Mouse (Mus musculus): ENCODE data around the gene Gm10282. TPM values are rescaled to one million over a fixed set of nuclear protein-coding genes. Genes with fewer than 3 reads are reported as not detected.

Gene Gm10282
- polyA plus RNA-seq (2014; fragmentation: Nextera tagmentation; extraction: Ambion mirVana): 39.9 and 42.0 TPM in 2 replicates

- H3K36me3 ChIP-seq (replicated peaks; ENCODE audit: control insufficient read depth, insufficient read depth, low read depth, low read length): no peaks in the 10 kb centered on the region
- no peak for ATAC-seq (replicated peaks; ENCODE audit: insufficient number of reproducible peaks, low FRiP score, low TSS enrichment, low read depth)
- no peaks in the 10 kb centered on the region for H3K27me3 ChIP-seq (ENCODE audit: control insufficient read depth, insufficient read depth, low read length)
- H3K4me2 ChIP-seq (ENCODE audit: low read depth, low read length): no peak within 1 kb of the TSS
- H3K4me3 ChIP-seq (ENCODE audit: low read depth, low read length): no peak within 1 kb of the TSS
- 70% methylated on average over 10 of the region's 16 CpGs for WGBS
- DNase-seq (ENCODE audit: low spot score): no peak
- no peaks in the 10 kb centered on the region for H3K4me1 ChIP-seq (ENCODE audit: control insufficient read depth, insufficient read depth, low read length)
- no peak within 1 kb of the TSS for H3K9ac ChIP-seq (replicated peaks; ENCODE audit: low read length)
- H3K27ac ChIP-seq (replicated peaks; ENCODE audit: low read depth, low read length): no peak within 1 kb of the TSS
- H3K9me3 ChIP-seq (replicated peaks; ENCODE audit: control insufficient read depth, low read length): no peaks in the 10 kb centered on the region
Measured at GRCm38 (mm10) chr8:72305210-72305905, at the start of gene Gm10282. Gene Gm10282, minus strand, starts transcription at chr8:72305260.

GRCm38 (mm10) chr8:72354272-72354671, 49.2 kb upstream of the Gm10282 start:
- Histone ChIP-seq H3K36me3 (replicated peaks; ENCODE audit: control insufficient read depth, insufficient read depth, low read depth, low read length) (peaks cover 3% of the 10 kb centered on the region; the same call in 1 of the 2 replicates), H3K27ac (replicated peaks; ENCODE audit: low read depth, low read length) (no peak overlapping the region), H3K4me2 (ENCODE audit: low read depth, low read length) (no peak overlapping the region), H3K4me1 (ENCODE audit: control insufficient read depth, insufficient read depth, low read length) (no peaks in the 10 kb centered on the region), H3K9ac (replicated peaks; ENCODE audit: low read length) (no peak overlapping the region), H3K9me3 (replicated peaks; ENCODE audit: control insufficient read depth, low read length) (no peaks in the 10 kb centered on the region), H3K4me3 (ENCODE audit: low read depth, low read length) (no peak overlapping the region), H3K27me3 (ENCODE audit: control insufficient read depth, insufficient read depth, low read length) (no peaks in the 10 kb centered on the region)
- WGBS: 73% methylated on average over 11 of the region's 11 CpGs
- no peak for ATAC-seq (replicated peaks; ENCODE audit: insufficient number of reproducible peaks, low FRiP score, low TSS enrichment, low read depth)
- no peak for DNase-seq (ENCODE audit: low spot score)

DNA sequence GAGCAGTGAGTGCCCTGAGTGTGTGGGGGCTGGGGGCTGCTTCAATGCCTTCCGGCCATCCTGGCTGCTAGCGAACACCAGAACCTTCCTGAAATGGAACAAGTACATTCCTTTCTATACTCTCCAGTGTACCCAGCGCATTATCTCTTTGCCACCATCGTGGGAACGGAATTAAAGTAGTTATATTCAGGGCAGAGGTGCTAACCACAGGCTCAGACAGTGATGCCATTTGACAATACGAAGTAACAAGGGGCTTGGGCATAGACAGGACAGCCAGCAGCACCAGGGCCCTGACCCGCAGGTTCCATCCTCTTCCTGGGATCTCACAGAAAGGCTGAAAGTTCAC, 48.6 kb upstream of the Gm10282 start:
- Histone ChIP-seq H3K27me3 (ENCODE audit: control insufficient read depth, insufficient read depth, low read length) (no peaks in the 10 kb centered on the region), H3K9ac (replicated peaks; ENCODE audit: low read length) (no peak overlapping the region), H3K9me3 (replicated peaks; ENCODE audit: control insufficient read depth, low read length) (no peaks in the 10 kb centered on the region), H3K4me1 (ENCODE audit: control insufficient read depth, insufficient read depth, low read length) (no peaks in the 10 kb centered on the region), H3K27ac (replicated peaks; ENCODE audit: low read depth, low read length) (no peak overlapping the region), H3K4me3 (ENCODE audit: low read depth, low read length) (no peak overlapping the region), H3K4me2 (ENCODE audit: low read depth, low read length) (no peak overlapping the region), H3K36me3 (replicated peaks; ENCODE audit: control insufficient read depth, insufficient read depth, low read depth, low read length) (peaks cover 3% of the 10 kb centered on the region; the same call in 1 of the 2 replicates)
- DNase-seq (ENCODE audit: low spot score): no peak
- ATAC-seq (replicated peaks; ENCODE audit: insufficient number of reproducible peaks, low FRiP score, low TSS enrichment, low read depth): no peak
- 92% methylated on average over 7 of the region's 7 CpGs for WGBS

DNA sequence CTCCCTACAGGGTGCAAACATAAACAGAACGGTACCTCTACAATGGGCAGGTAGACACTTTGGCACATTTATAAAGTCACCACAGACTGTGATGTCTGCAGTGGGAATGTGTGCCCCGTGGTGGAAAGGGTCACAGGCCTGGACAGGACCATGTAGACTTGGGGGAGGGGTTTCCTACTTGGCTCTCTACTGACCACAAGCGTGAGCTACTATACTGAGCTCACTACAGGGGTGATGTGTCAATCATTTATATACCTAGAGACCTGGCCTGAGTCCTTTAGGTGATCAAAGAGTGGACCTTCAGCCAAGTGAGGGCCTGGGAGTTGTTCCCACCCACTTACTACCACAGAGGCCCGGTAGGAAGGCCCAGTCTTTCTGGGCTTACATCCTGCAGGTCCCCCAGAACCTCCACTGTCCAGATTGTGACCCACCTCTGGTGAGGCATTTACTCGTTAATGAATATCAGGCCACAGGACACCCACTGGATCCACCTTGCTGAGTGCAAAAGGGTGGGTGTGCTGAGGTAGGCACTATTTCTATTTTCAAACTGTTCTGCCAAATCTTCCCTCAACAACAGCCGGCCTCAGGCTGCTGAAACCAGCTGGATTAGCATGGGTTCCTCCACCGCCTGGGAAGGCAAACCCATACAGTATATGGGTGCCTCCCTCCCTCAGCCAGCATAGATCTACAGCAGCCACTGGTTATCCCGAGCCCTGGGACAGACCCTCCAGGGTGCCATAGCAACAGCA, 48.1 kb upstream of the Gm10282 start:
- H3K4me2 ChIP-seq (ENCODE audit: low read depth, low read length): no peak overlapping the region
- H3K36me3 ChIP-seq (replicated peaks; ENCODE audit: control insufficient read depth, insufficient read depth, low read depth, low read length): peaks cover 3% of the 10 kb centered on the region; the same call in 1 of the 2 replicates
- no peaks in the 10 kb centered on the region for H3K9me3 ChIP-seq (replicated peaks; ENCODE audit: control insufficient read depth, low read length)
- H3K27me3 ChIP-seq (ENCODE audit: control insufficient read depth, insufficient read depth, low read length): no peaks in the 10 kb centered on the region
- H3K4me3 ChIP-seq (ENCODE audit: low read depth, low read length): no peak overlapping the region
- ATAC-seq (replicated peaks; ENCODE audit: insufficient number of reproducible peaks, low FRiP score, low TSS enrichment, low read depth) (0 out of 2 replicates have a peak, but pooled peaks have one; percentile 36), DNase-seq (ENCODE audit: low spot score) (no peak)
- 81% methylated on average over 8 of the region's 8 CpGs for WGBS
- H3K27ac ChIP-seq (replicated peaks; ENCODE audit: low read depth, low read length): no peak overlapping the region
- no peaks in the 10 kb centered on the region for H3K4me1 ChIP-seq (ENCODE audit: control insufficient read depth, insufficient read depth, low read length)
- no peak overlapping the region for H3K9ac ChIP-seq (replicated peaks; ENCODE audit: low read length)

- Histone ChIP-seq H3K27ac (replicated peaks; ENCODE audit: low read depth, low read length) (no peak overlapping the region), H3K27me3 (ENCODE audit: control insufficient read depth, insufficient read depth, low read length) (no peaks in the 10 kb centered on the region), H3K4me2 (ENCODE audit: low read depth, low read length) (no peak overlapping the region), H3K9ac (replicated peaks; ENCODE audit: low read length) (no peak overlapping the region), H3K4me1 (ENCODE audit: control insufficient read depth, insufficient read depth, low read length) (no peaks in the 10 kb centered on the region), H3K36me3 (replicated peaks; ENCODE audit: control insufficient read depth, insufficient read depth, low read depth, low read length) (no peaks in the 10 kb centered on the region; the same call in 1 of the 2 replicates), H3K9me3 (replicated peaks; ENCODE audit: control insufficient read depth, low read length) (no peaks in the 10 kb centered on the region), H3K4me3 (ENCODE audit: low read depth, low read length) (no peak overlapping the region)
- DNase-seq (ENCODE audit: low spot score) (no peak), ATAC-seq (replicated peaks; ENCODE audit: insufficient number of reproducible peaks, low FRiP score, low TSS enrichment, low read depth) (no peak)
- 91% methylated on average over 7 of the region's 7 CpGs for WGBS
Measured at GRCm38 (mm10) chr8:72351405-72352005, 46.4 kb upstream of the Gm10282 start.

DNA sequence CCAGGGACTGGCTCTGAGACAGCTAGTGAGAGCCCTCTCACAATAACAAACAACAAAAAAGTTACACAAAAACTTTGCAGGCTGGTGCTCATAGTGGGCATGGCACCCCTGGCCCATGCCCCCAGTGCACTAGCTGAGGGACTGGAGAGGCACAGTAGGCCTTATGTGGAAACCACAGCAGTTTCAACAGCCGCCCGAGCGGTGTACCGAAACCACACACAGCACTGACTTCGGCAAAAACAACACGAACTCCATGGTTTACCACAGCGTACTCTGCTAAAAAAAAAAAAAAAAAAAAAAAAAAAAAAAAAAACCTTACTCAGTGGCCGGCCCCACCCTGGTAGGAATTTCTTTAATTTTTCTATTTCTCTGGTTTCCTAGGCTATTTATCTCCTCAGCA, 45.7 kb upstream of the Gm10282 start:
- no peak overlapping the region for H3K27ac ChIP-seq (replicated peaks; ENCODE audit: low read depth, low read length)
- no peak overlapping the region for H3K4me3 ChIP-seq (ENCODE audit: low read depth, low read length)
- H3K4me2 ChIP-seq (ENCODE audit: low read depth, low read length): no peak overlapping the region
- DNase-seq (ENCODE audit: low spot score) (no peak), ATAC-seq (replicated peaks; ENCODE audit: insufficient number of reproducible peaks, low FRiP score, low TSS enrichment, low read depth) (no peak)
- no peaks in the 10 kb centered on the region; the same call in 1 of the 2 replicates for H3K36me3 ChIP-seq (replicated peaks; ENCODE audit: control insufficient read depth, insufficient read depth, low read depth, low read length)
- H3K27me3 ChIP-seq (ENCODE audit: control insufficient read depth, insufficient read depth, low read length): no peaks in the 10 kb centered on the region
- H3K9ac ChIP-seq (replicated peaks; ENCODE audit: low read length): no peak overlapping the region
- H3K4me1 ChIP-seq (ENCODE audit: control insufficient read depth, insufficient read depth, low read length): no peaks in the 10 kb centered on the region
- 91% methylated on average over 8 of the region's 8 CpGs for WGBS
- H3K9me3 ChIP-seq (replicated peaks; ENCODE audit: control insufficient read depth, low read length): no peaks in the 10 kb centered on the region

GRCm38 (mm10) chr8:72349838-72350237, 44.8 kb upstream of the Gm10282 start:
- ATAC-seq (replicated peaks; ENCODE audit: insufficient number of reproducible peaks, low FRiP score, low TSS enrichment, low read depth) (no peak), DNase-seq (ENCODE audit: low spot score) (no peak)
- Histone ChIP-seq H3K4me3 (ENCODE audit: low read depth, low read length) (no peak overlapping the region), H3K9ac (replicated peaks; ENCODE audit: low read length) (no peak overlapping the region), H3K4me2 (ENCODE audit: low read depth, low read length) (no peak overlapping the region), H3K4me1 (ENCODE audit: control insufficient read depth, insufficient read depth, low read length) (no peaks in the 10 kb centered on the region), H3K27me3 (ENCODE audit: control insufficient read depth, insufficient read depth, low read length) (no peaks in the 10 kb centered on the region), H3K36me3 (replicated peaks; ENCODE audit: control insufficient read depth, insufficient read depth, low read depth, low read length) (no peaks in the 10 kb centered on the region; the same call in 1 of the 2 replicates), H3K9me3 (replicated peaks; ENCODE audit: control insufficient read depth, low read length) (no peaks in the 10 kb centered on the region), H3K27ac (replicated peaks; ENCODE audit: low read depth, low read length) (no peak overlapping the region)
- WGBS: 90% methylated on average over 9 of the region's 9 CpGs

DNA sequence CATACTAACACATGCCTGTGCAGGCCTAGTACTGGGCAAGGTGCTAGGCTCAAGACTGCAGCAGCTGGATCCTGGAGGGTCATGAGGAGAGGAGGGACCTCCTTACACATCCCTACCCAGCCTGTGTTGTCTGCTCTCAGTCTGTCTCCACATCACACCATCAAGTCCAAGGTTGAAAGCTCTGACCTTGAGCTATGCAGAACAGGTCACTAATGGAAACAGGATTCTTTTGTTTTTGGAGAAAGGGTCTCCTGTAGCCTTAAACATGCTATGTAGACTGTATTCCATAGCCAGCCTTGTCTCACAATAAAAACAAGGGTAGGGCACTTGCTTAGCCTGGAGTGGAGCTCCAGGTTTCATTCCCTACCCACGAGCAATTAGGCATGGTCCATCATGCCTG, 43.9 kb upstream of the Gm10282 start:
- Histone ChIP-seq H3K4me1 (ENCODE audit: control insufficient read depth, insufficient read depth, low read length) (no peaks in the 10 kb centered on the region), H3K27me3 (ENCODE audit: control insufficient read depth, insufficient read depth, low read length) (no peaks in the 10 kb centered on the region), H3K36me3 (replicated peaks; ENCODE audit: control insufficient read depth, insufficient read depth, low read depth, low read length) (no peaks in the 10 kb centered on the region; the same call in 1 of the 2 replicates), H3K4me3 (ENCODE audit: low read depth, low read length) (no peak overlapping the region), H3K9me3 (replicated peaks; ENCODE audit: control insufficient read depth, low read length) (no peaks in the 10 kb centered on the region), H3K4me2 (ENCODE audit: low read depth, low read length) (no peak overlapping the region), H3K27ac (replicated peaks; ENCODE audit: low read depth, low read length) (no peak overlapping the region), H3K9ac (replicated peaks; ENCODE audit: low read length) (no peak overlapping the region)
- 76% methylated on average over 1 of the region's 1 CpGs for WGBS
- ATAC-seq (replicated peaks; ENCODE audit: insufficient number of reproducible peaks, low FRiP score, low TSS enrichment, low read depth): no peak
- no peak for DNase-seq (ENCODE audit: low spot score)

All from embryonic facial prominence, embryonic 11.5 days (tissue).